Mouse (Mus musculus) hematopoietic stem cell, adult 5-6 weeks (primary cell): ENCODE results near the gene Esrp2. TPM values are rescaled to one million over a fixed set of nuclear protein-coding genes. Genes with fewer than 3 reads are reported as not detected.
A peak's percentile ranks its signal among the peaks of the same experiment; 100 is the strongest.

ENCODE experiments used
- ATAC-seq, 2 experiments: fragments of 125-278 bp in 1 of 2; replicated peaks in 1 of 2; 2 replicates each; pipeline ENCODE4 v1.8.0; 2016 to 2017; ENCODE audit warnings: inconsistent platforms in 2 of 2, mild to moderate bottlenecking in 2 of 2, moderate number of reproducible peaks in 2 of 2, low read depth in 1 of 2, moderate TSS enrichment in 1 of 2; ENCODE audit not compliant: low FRiP score in 2 of 2, poor library complexity in 2 of 2, severe bottlenecking in 2 of 2, insufficient read depth in 1 of 2, low TSS enrichment in 1 of 2
- total RNA-seq: library from RNA; stranded (forward); fragments of 172-1452, 232-1000 nt; gene quantifications from 2 replicates; pipeline ENCODE4 v1.2.3, GENCODE M21; 2017

Esrp2 gene
- total RNA-seq, 1 experiment from 2014 or later: not detected

DNA sequence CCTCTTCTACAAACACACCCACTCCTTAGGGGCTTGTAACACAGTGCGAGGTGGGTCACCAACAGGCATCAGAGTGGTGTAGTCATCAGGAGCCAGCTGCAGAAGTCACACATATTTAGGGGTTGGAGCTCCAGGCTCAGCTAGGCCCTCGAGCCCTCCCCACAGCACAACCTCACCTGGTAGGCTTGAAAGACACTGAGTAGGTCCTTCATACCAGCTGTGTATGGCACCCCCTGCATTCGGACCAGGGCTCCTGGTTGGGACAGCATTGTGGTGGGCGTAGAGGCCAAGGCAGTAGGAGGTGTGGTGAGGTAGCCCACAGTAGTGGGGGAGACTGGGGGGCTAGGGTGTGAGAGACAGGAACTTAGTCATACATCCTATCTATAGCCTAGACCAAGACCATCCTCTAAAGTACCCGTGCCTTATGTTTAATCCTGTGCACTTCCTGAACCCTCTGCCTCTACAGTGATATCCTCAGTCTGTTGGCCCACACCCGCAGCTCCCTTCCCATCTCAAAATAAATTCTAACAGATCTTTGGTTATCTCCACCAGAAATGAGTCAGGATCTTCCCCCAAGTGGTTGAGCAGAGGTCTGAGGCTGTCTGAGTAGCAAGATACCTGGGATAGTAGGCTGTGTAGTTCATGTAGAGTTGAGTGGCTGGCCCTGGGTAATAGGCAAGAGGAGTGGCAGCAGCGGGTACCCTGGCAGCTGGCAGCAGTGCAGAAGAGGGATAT lies 5.1 kb downstream of the Esrp2 start:
- no peak for ATAC-seq

- ATAC-seq: no peak
Observed at GRCm38 (mm10) chr8:106131021-106131420, 5.8 kb downstream of the Esrp2 start.

GRCm38 (mm10) chr8:106130505-106130904 lies 6.3 kb downstream of the Esrp2 start:
- ATAC-seq: no peak

GRCm38 (mm10) chr8:106129997-106130396 lies 6.8 kb downstream of the Esrp2 start:
- no peak for ATAC-seq

GRCm38 (mm10) chr8:106129232-106129930 lies 7.4 kb downstream of the Esrp2 start:
- no peak for ATAC-seq

- no peak for ATAC-seq
Observed at GRCm38 (mm10) chr8:106127882-106128410, 8.8 kb downstream of the Esrp2 start.

- ATAC-seq: no peak
Observed at GRCm38 (mm10) chr8:106127054-106127453, 9.7 kb downstream of the Esrp2 start.

GRCm38 (mm10) chr8:106126055-106126454 lies 10.7 kb downstream of the Esrp2 start:
- ATAC-seq: no peak

- ATAC-seq: no peak
Observed at GRCm38 (mm10) chr8:106123443-106123842, 13.3 kb downstream of the Esrp2 start.

DNA sequence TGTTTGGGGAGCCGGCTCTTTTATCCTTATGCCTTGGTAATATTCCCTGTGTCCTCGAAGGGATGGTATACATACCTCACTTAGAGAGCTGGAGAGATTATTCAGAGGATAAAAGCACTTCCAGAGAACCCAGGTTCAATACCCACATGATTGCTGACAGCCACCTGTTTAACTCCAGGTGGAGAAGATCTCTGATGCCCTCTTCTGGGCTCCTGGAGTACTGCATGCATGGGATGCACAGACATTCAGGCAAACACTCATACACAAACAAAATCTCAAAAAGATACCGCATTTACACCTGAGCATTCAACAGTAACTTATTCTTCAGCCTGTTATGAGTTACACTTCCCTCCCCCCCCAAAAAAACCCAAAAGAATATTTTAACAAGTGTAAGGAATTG lies 20.9 kb downstream of the Esrp2 start:
- ATAC-seq: no peak

DNA sequence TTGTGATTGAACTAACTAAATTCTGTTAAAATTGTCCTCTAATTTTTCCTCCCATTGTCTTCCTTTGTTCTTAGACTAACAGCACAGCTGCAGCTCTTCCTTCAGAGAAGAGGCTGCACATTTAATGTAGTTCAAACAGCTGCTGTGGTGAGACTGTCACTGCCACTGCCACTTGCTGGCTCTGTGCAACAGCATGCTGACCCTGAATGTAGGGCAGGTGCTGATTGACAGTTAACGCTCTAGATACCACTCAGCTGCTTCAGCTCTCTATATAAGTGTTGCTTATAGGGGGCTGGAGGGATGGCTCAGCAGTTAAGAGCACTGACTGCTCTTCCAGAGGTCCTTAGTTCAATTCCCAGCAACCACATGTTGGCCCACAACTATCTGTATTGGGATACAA lies 24.3 kb downstream of the Esrp2 start:
- ATAC-seq: no peak

DNA sequence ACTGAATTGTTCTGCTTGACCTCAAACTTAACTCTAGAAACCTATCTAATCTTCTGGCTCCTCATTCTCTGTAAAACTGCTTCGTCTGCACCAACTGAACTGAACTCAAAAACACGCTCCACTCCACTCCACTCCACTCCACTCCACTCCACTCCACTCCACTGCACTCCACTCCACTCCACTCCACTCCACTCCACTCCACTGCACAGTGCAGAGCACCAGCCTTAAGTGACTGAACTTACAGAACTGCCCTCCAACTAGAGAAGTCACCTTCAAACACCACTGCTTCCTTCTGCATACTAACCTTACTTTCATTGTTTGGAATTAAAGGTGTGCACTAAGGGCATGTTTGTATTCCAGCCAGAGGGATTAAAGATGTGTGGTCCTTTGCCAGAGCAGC lies 24.7 kb downstream of the Esrp2 start:
- no peak; a peak in 1 of 4 replicates for ATAC-seq

DNA sequence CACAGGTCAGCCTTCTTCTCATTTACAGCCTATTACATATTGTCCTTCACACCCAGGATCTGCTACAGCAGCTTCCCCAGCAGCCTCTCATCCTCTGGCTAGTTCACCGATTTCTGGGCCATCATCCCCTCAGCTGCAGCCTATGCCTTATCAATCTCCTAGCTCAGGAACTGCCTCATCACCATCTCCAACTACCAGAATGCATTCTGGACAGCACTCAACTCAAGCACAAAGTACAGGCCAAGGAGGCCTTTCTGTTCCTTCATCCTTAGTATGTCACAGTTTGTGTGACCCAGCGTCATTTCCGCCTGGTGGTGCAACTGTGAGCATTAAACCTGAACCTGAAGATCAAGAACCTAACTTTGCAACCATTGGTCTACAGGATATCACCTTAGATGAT lies 28.0 kb downstream of the Esrp2 start:
- no peak for ATAC-seq

DNA sequence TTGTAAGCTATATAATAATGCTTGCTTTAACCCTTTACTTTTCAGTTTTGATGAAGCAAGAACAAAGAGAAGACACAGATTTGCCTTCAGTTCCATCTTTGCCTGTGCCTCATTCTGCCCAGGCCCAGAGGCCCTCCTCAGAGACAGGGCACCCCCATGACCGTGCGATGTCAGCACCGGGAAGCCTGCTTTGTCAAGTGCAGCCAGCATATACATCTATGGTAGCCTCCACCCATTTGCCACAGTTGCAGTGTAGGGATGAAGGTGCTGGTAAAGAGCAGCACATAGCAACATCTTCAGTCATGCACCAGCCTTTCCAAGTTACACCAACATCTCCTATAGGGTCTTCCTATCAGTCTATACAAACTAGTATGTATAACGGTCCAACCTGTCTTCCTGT lies 28.7 kb downstream of the Esrp2 start:
- ATAC-seq: no peak

GRCm38 (mm10) chr8:106106193-106106592 lies 30.6 kb downstream of the Esrp2 start:
- peak in 1 of 2 experiments; percentile 14; a peak in 1 of 4 replicates for ATAC-seq

DNA sequence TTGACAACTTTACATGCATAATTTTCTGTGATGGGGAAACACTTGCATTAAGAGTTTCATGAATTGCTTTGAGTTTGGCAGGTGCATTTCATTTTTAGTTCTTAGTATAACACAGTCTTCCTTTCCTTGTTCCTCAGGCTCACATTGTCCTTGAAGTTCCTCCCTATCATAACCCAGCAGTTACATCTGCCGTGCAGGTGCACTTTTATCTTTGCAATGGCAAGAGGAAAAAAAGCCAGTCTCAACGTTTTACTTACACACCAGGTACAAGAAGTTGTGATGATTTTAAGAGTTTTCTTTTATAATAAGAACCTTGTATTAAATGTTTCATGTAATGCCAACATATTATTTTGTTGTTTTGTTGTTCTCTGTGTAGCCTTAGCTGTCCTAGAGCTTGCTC lies 32.9 kb downstream of the Esrp2 start:
- ATAC-seq: no peak

DNA sequence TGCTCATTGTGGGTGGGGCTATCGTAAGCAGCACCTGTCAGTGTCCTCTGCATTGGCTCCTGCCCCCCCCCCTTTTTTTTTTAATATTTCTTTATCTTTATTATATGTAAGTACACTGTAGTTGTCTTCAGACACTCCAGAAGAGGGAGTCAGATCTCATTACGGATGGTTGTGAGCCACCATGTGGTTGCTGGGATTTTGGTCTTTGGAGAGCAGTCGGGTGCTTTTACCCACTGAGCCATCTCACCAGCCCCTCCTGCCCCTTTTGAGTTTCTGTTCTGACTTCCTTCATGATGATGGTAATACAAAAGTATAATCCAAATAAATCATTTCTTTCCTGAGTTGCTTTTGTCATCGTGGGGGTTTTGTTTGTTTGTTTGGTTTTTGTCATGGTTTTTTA lies 34.5 kb downstream of the Esrp2 start:
- no peak for ATAC-seq
